Mouse (Mus musculus) frontal cortex, postnatal 25 days (tissue): ENCODE measurements around the gene Med13.
"Not testable (repeated sequence)": the region's sequence is repeated elsewhere in the genome, so short reads cannot be mapped to it uniquely, and the experiment has no call there.

ENCODE experiments used
- DNase-seq, 2 experiments: peaks; one replicate each; pipeline ENCODE4 v3.0.0; 2022; ENCODE audit warnings: low spot score in 2 of 2

The Med13 gene

DNA sequence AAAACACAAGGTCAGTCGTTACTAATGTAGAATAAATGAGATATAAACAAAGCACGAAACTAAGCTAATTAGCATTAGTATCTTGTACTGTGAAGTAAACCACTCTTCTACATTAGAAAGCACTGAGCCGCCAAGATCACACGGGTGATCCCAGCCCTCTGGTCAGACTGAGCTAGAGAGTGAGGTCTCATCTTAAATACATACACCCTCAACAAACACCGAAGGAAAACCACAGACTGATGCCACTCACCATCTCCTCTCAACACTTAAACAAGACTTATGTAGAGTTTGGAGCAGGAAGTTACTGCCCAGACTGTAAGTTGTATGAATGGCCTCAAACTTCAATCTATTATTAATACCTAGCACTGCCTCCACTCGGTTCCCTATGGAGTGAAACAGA is 47.1 kb downstream of the Med13 start:
- DNase-seq, result no peak

DNA sequence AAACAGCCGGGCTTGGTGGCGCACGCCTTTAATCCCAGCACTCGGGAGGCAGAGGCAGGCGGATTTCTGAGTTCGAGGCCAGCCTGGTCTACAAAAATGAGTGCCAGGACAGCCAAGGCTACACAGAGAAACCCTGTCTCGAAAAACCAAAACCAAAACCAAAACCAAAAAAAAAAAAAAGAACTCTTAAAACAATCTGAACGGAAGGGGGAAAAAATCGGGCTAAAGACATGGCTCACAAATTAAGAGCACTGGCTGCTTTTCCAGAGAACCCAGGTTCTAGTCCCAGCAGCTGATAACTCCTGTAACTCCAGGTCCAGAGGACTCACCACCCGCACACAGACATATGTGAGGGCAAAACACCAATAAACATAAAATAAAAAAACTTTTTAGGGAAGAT is 65.2 kb downstream of the Med13 start:
- not testable (repeated sequence) for DNase-seq

DNA sequence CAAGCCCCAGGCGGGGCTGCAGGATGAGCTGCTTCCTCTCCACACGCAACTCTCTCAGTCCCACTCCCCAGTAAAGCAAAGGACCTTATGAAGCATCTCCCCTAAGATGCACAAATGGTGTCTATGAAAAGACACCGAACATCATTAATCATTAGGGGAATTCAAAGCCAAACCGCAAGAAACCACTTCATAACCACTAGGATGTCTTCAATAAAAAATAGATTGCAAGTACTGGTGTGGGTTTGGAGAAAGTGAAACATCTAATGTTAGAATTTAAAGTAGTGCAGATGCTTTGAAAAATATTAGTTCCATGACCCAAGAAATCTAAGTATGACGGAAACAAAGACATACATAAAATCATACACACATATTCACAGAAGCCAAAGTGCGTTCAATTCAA is 65.7 kb downstream of the Med13 start:
- DNase-seq, result no peak

DNA sequence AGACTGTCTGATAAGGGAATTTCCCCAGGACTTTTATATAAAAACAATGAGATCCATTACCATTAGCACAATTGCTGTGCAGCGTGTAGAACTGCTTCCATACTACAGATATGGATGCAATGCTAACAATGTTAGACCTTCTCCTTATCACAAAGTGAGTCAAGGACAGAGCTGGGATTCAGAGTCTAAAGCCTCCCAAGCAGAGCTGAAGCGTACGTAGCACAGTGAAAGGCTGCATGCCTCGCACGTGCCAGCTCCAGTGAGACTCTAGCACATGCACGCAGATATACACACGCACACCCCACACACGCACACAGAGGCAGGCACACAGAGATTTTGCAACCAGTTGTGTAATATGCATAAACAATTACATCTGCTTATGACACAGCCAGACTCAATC is 71.7 kb downstream of the Med13 start:
- DNase-seq, result no peak

DNA sequence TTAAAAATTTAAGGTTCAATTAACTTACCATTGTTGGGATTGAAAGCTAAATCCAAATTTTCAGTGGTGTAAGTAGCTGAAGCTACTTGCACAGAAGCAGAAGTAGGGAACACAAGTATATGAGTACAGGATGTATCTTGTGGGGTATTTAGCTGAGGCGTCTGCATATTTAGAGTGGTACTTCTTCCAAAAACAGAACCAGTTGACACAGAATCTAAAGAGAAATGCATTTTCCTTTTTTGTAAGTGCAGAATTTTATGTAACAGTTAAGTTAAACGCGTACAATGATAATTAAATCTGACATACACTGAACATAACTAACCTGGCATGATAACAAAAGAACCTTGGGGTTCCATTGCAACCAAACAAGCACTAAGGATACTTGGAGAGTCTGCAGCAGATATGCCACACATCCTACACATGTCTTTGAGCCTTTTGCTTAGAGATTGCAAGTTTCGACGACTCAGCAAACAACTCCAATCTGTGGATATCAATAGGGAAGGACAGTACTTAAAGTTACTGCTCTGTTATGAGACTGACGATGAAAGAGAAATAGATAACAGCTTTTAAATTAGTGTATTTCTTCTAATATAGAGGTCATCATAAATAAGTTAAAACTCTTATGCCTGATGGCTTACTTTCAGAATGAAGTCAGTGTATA is 78.8 kb downstream of the Med13 start:
- DNase-seq, result no peak

DNA sequence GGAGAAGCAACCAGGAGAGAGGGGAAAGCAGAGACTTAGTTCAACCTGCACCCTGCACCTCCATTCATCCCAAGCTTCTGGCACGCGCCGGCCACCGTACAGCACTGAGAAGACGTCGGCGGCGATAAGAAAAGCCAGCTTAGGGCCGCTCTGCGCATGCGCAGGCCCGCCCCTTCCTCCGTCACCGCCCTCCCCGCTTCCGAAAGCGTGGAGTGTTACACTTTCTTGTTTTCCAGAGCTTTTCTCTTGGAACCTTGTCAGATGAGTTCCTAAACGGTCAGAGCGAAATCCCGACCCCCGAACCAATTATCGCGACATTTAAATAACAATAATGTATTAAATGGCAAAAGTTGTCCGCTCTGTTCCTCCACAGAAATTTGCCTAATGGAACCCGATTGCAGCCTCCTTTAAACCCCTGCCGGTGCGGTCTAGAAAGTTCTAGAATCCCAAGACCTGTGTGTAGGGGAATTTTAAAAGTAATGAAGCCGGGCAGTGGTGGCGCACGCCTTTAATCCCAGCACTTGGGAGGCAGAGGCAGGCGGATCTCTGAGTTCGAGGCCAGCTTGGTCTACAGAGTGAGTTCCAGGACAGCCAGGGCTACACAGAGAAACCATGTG is 99.8 kb downstream of the Med13 start, which contains the start of gene Ints2:
Ints2 (minus strand) TSS at position 116 of the 617 bp plus-strand sequence.
- DNase-seq, result peak; percentile 90

DNA sequence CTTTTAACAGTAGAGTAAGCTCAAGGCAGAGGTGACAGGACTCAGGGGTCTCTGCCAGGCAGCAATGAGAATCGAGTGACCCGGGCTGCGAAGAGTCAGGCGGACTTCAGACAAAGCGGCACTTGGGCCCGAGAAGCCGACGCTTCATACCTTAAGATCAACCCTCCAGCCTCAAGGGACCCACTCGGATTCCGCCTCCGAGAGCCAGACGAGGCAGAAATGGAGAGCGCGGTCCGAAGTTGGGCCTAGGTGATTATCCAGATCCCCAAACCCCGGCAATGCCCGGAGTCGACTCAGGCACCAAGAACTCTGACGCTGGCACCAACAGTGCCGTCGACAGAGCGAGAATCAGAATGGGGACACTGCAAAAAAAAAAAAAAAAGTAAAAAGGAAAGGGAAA is 100.3 kb downstream of the Med13 start:
- DNase-seq, result no peak

DNA sequence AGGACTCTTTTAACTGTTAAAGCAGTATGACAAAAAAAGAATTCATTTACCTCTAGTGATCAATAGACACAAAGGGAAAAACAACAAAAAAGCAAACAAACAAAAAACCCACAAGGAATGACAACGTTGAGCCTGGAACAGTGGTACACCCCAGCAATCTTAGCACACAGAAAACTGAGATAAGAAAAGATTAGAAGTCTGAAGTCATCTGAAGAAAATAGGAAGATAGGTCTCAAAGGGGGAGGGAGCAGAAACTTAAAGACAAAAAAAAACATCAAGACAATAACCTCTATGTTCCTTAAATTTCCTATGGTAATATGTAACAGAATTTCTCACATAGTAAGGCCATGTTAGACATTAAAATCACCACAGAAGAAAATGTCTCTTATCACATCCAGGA is 104.1 kb downstream of the Med13 start:
- no peak for DNase-seq

DNA sequence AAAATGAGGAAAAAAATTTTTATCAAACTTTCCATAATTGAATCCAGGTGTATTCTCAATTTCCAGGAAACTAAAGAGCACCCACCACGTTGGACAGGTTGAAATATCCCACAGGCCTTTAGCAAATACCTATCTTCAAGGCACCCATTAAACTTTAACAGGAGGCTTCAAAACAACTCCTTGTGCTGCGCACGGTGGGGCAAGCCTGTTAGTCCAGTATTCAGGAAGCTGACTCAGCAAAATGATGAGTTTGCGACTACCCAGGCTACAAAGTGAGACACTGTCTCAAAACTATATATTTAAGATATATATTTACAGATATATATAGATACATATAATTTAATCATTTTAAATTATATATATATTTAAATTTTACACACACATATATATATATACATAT is 125.0 kb downstream of the Med13 start:
- DNase-seq, result no peak

DNA sequence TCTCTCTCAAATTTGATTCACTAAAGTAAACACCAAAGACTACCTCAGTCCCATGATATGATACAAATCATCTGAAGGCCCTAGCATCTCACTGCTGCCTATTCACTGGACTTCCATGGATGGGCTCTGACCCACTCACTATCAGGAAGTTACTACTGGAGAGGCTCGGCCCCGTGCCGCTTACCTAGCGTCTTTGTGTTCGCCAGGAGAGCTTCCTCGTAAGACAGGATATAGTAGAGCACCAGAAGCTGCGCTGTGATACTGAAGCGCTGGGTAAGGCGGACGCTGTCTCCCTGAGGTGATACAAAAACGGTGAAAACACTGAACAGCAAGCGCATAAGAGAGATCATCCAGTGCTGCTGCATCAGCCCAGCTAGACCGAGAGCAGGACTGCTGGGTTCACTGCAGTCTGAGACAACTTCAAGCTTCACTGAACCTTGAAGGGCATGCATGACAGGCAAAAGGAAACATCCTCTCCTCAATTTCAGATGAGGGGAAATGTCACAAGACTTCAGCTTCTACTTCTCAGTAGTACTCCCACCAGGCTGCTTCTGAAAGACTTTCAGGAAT is 125.5 kb downstream of the Med13 start:
- no peak for DNase-seq

DNA sequence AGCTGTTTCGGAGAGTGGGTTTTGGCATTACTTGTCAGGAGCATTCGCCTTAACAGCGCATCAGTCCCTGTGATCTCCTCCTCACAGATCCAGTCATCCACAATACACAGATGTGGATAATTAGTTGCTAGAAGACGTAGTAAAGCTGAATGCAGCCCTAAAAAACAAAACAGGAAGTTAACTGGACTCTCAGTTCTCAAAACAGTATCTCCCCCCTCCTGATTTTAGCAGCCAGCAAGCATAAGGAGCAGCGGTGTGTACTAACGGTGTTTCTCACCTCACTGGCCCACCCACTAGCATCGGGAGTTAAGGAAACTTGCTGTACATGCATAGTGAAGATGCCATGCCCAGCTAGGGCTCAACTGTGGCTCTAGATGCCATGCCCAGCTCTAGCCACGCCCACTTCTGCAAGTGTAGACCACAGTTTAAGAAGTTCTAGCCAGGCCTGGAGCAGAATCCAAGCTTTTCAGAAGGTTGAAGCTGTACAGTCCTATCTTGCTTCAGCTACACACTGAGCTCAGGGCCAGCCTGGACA is 130.7 kb downstream of the Med13 start:
- DNase-seq, result no peak

DNA sequence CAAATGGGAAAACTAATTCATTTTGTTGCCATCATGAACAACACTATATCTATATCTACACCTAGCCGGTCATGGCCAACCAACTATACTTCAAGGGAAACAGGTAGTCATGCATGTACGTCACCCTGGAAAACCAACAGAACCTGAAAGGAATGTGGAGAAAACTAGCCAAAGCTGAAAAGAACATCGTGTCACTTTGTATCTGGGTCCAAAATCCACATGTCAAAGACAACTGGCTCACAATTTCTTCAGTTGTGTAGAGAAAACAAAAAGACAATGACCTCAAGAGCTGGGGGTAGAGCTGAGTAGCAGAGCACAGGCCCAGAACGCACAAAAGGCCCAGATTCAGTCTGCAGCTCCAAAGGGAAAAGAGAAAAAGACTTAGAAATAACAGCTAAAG is 131.6 kb downstream of the Med13 start:
- no peak for DNase-seq
